Mouse (Mus musculus) forebrain, embryonic 13.5 days (tissue): ENCODE data around the gene Gm15013. TPM values are rescaled to one million over a fixed set of nuclear protein-coding genes. Genes with fewer than 3 reads are reported as not detected.

Experiments used
- polyA plus RNA-seq: library from polyadenylated mRNA; unstranded; fragments of >200 nt; fragmentation: Nextera tagmentation; extraction: Ambion mirVana; gene quantifications from 2 replicates; pipeline ENCODE4 v1.2.1, GENCODE M21; 2015

Gene Gm15013
- polyA plus RNA-seq, 1 experiment from 2014 or later = not detected

Other genes starting within 250 kb of the Gm15013 start
- gene D330045A20Rik, start 234.1 kb downstream of the Gm15013 start, polyA plus RNA-seq = 1.9 TPM in 2 replicates
- gene Rnf128, start 151.2 kb downstream of the Gm15013 start, polyA plus RNA-seq = 1.1 and 1.5 TPM in 2 replicates
- 1.2 TPM in 2 replicates for gene Tbc1d8b, start 29.5 kb downstream of the Gm15013 start, polyA plus RNA-seq
- gene Ripply1, start 67.9 kb upstream of the Gm15013 start, polyA plus RNA-seq = not detected in 2 replicates
- gene Cldn2, start 86.3 kb upstream of the Gm15013 start, polyA plus RNA-seq = 0.14 and 0.34 TPM in 2 replicates
- 2.3 and 3.2 TPM in 2 replicates for gene Morc4, start 157.2 kb upstream of the Gm15013 start, polyA plus RNA-seq